12 mouse cellular contexts compared by ENCODE assay signal in the genomic region with DNA sequence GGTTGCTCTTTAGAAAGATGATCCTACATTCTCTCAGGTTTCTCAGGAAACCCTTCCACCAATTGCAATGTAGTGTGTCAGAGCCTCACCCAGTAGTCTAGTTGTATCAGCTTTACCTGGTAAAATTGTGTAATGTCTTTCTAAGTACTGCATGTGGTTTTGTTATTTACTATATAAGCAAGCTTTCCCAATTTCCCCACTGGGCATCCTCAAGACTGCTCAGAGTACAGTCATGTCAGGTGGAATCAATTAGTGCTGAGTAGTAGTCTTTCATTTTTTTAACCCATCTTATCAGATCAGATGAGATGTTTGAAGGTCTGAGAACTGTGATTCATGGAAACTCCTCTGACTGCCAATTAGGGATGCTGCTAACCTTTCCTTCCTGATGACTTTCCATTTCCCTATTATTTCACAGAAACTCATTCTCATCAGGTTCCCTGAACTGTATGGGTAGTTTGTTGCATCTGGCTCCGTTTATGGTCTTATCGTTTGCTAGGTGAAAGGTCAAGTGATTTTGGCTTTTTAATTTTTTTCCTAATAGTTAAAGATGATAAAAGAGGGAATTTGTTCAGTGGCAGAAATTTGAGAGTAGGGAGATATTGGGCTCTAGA.
DNase-seq lines count a peak whose midpoint lies in the region; ATAC-seq lines count a peak whose summit lies in the region.
"Had no signal": no experiment of that assay in that cellular context is flagged by ENCODE, and none has a peak within 500 bp of the region (broad histone marks: within the 10 kb centered on the region; RNA-seq: fewer than 3 reads in every experiment).

No protein-coding gene starts in this region.

- ATAC-seq in cerebellum, adult (ENCODE audit: insufficient number of reproducible peaks, low FRiP score, low TSS enrichment), result 0 out of 2 replicates have a peak, but pooled peaks have one; percentile 15
- ATAC-seq in hindbrain, embryonic 13.5 days (ENCODE audit: low FRiP score), result 0 out of 2 replicates have a peak, but pooled peaks have one; percentile 61
- 0 out of 2 replicates have a peak, but pooled peaks have one; percentile 65 for ATAC-seq in embryonic facial prominence, embryonic 12.5 days (ENCODE audit: insufficient number of reproducible peaks, insufficient read depth, low FRiP score, low TSS enrichment)
- peak; percentile 48; the same call in 1 of the 2 replicates for ATAC-seq in midbrain, embryonic 16.5 days

- no peaks in the 10 kb centered on the region for H3K27me3 ChIP-seq in hindbrain, embryonic 13.5 days
- H3K27me3 ChIP-seq in hindbrain, embryonic 10.5 days (ENCODE audit: insufficient read depth, poor library complexity, severe bottlenecking), result no peaks in the 10 kb centered on the region
- no peaks in the 10 kb centered on the region for H3K27me3 ChIP-seq in embryonic facial prominence, embryonic 12.5 days
- H3K27me3 ChIP-seq in midbrain, embryonic 16.5 days (ENCODE audit: control insufficient read depth, insufficient read depth, low read depth, low read length), result no peaks in the 10 kb centered on the region

- no peak overlapping the region for H3K4me2 ChIP-seq in hindbrain, embryonic 13.5 days
- no peak overlapping the region for H3K4me2 ChIP-seq in embryonic facial prominence, embryonic 12.5 days (replicated peaks)
- H3K4me2 ChIP-seq in midbrain, embryonic 16.5 days (ENCODE audit: low read length), result no peak overlapping the region

- no peaks in the 10 kb centered on the region for H3K4me1 ChIP-seq in hindbrain, embryonic 13.5 days (replicated peaks)
- no peaks in the 10 kb centered on the region for H3K4me1 ChIP-seq in hindbrain, embryonic 10.5 days (replicated peaks)
- H3K4me1 ChIP-seq in embryonic facial prominence, embryonic 12.5 days, result no peaks in the 10 kb centered on the region
- H3K4me1 ChIP-seq in midbrain, embryonic 16.5 days (ENCODE audit: control insufficient read depth, insufficient read depth, low read length), result no peaks in the 10 kb centered on the region
- H3K4me1 ChIP-seq: heart, embryonic 10.5 days had no signal

- H3K9me3 ChIP-seq in hindbrain, embryonic 13.5 days, result no peaks in the 10 kb centered on the region
- no peaks in the 10 kb centered on the region for H3K9me3 ChIP-seq in hindbrain, embryonic 10.5 days
- no peaks in the 10 kb centered on the region for H3K9me3 ChIP-seq in embryonic facial prominence, embryonic 12.5 days
- no peaks in the 10 kb centered on the region for H3K9me3 ChIP-seq in midbrain, embryonic 16.5 days (replicated peaks; ENCODE audit: control insufficient read depth, low read length, poor library complexity, severe bottlenecking)
- H3K9me3 ChIP-seq: heart, embryonic 10.5 days had no signal

- no peak overlapping the region for H3K27ac ChIP-seq in hindbrain, embryonic 13.5 days
- no peak overlapping the region for H3K27ac ChIP-seq in hindbrain, embryonic 10.5 days
- H3K27ac ChIP-seq in embryonic facial prominence, embryonic 12.5 days, result no peak overlapping the region
- no peak overlapping the region for H3K27ac ChIP-seq in midbrain, embryonic 16.5 days (ENCODE audit: low read length)
- H3K27ac ChIP-seq: heart, embryonic 10.5 days; layer of hippocampus, adult 2 months had no signal

- 93% methylated on average over 2 of the region's 2 CpGs for WGBS in hindbrain, embryonic 13.5 days
- WGBS in hindbrain, embryonic 10.5 days, result 90% methylated on average over 2 of the region's 2 CpGs
- WGBS in embryonic facial prominence, embryonic 12.5 days, result 64% methylated on average over 2 of the region's 2 CpGs
- 92% methylated on average over 2 of the region's 2 CpGs for WGBS in midbrain, embryonic 16.5 days

- no peak overlapping the region for H3K9ac ChIP-seq in hindbrain, embryonic 13.5 days
- no peak overlapping the region for H3K9ac ChIP-seq in embryonic facial prominence, embryonic 12.5 days
- no peak overlapping the region for H3K9ac ChIP-seq in midbrain, embryonic 16.5 days (ENCODE audit: low read depth, low read length)

- no peaks in the 10 kb centered on the region for H3K36me3 ChIP-seq in hindbrain, embryonic 13.5 days
- H3K36me3 ChIP-seq in hindbrain, embryonic 10.5 days, result no peaks in the 10 kb centered on the region
- H3K36me3 ChIP-seq in embryonic facial prominence, embryonic 12.5 days, result no peaks in the 10 kb centered on the region
- H3K36me3 ChIP-seq in midbrain, embryonic 16.5 days (ENCODE audit: control insufficient read depth, insufficient read depth, low read length), result no peaks in the 10 kb centered on the region
- H3K36me3 ChIP-seq: heart, embryonic 10.5 days had no signal

- H3K4me3 ChIP-seq in hindbrain, embryonic 13.5 days, result no peak overlapping the region
- H3K4me3 ChIP-seq in hindbrain, embryonic 10.5 days, result no peak overlapping the region
- H3K4me3 ChIP-seq in embryonic facial prominence, embryonic 12.5 days, result no peak overlapping the region
- no peak overlapping the region for H3K4me3 ChIP-seq in midbrain, embryonic 16.5 days (ENCODE audit: low read depth, low read length)
- H3K4me3 ChIP-seq: heart, embryonic 10.5 days; layer of hippocampus, adult 2 months had no signal

- DNase-seq in cerebellum, adult 9-11 months, result no peak
- no peak for DNase-seq in hindbrain, embryonic 10.5 days (ENCODE audit: low spot score)
- DNase-seq in left cerebral cortex, postnatal 4 days, result no peak
- no peak for DNase-seq in gastrocnemius, postnatal 4 days (ENCODE audit: low spot score in 2 of 2)
- DNase-seq: adrenal gland, postnatal 25 days; kidney, adult 2 months had no signal

- intact Hi-C loops in left cerebral cortex, postnatal 4 days (cut with DNase I), result no loop called here

Comparison
In these comparisons a context has a peak if more than half of its experiments do, and no peak if none do; other contexts are left out.
1. ATAC-seq: peak in every context shown above with its lines; median percentile 65 in embryonic facial prominence, embryonic 12.5 days; 61 in hindbrain, embryonic 13.5 days; 48 in midbrain, embryonic 16.5 days; 15 in cerebellum, adult.